Mouse (Mus musculus) hindbrain, embryonic 15.5 days (tissue): ENCODE measurements around the gene 1190002N15Rik. TPM values are rescaled to one million over a fixed set of nuclear protein-coding genes. Genes with fewer than 3 reads are reported as not detected.

Experiments
- ATAC-seq: fragments of 200-750 bp; cut with Nextera tagmentation; 2 replicates; pipeline ENCODE4 v1.8.0; 2017; ENCODE audit warnings: low read depth, moderate number of reproducible peaks, moderate TSS enrichment; ENCODE audit not compliant: low FRiP score
- H3K27ac ChIP-seq: fragments of 300-500 bp; sonication (generic); replicated peaks from 2 replicates; pipeline ENCODE4 v1.5.1; 2015; ENCODE audit warnings: mild to moderate bottlenecking, inconsistent platforms
- H3K27me3 ChIP-seq: fragments of 300-500 bp; sonication (generic); 2 replicates; pipeline ENCODE4 v1.6.1; 2015; ENCODE audit warnings: control low read depth, inconsistent platforms
- H3K36me3 ChIP-seq: fragments of 300-500 bp; sonication (generic); 2 replicates; pipeline ENCODE4 v1.6.1; 2015; ENCODE audit warnings: control low read depth, inconsistent platforms
- H3K4me1 ChIP-seq: fragments of 300-500 bp; sonication (generic); replicated peaks from 2 replicates; pipeline ENCODE4 v1.6.1; 2015; ENCODE audit warnings: control low read depth, inconsistent platforms
- H3K4me2 ChIP-seq: fragments of 300-500 bp; sonication (generic); 2 replicates; pipeline ENCODE4 v1.6.1; 2015; ENCODE audit warnings: moderate library complexity, mild to moderate bottlenecking, inconsistent platforms
- H3K4me3 ChIP-seq: fragments of 300-500 bp; sonication (generic); 2 replicates; pipeline ENCODE4 v1.5.1; 2015; ENCODE audit warnings: mild to moderate bottlenecking, inconsistent platforms
- H3K9ac ChIP-seq: fragments of 300-500 bp; sonication (generic); 2 replicates; pipeline ENCODE4 v1.6.1; 2015; ENCODE audit warnings: inconsistent platforms
- H3K9me3 ChIP-seq: fragments of 300-500 bp; sonication (generic); 2 replicates; pipeline ENCODE4 v1.6.1; 2016; ENCODE audit warnings: control low read depth, inconsistent platforms
- WGBS: fragments of 180-500 bp; shearing (Covaris S2); methylation state at CpG from one replicate; pipeline ENCODE4 v1.1.7; 2015; 5-methylcytosine and 5-hydroxymethylcytosine counted together
- polyA plus RNA-seq: library from polyadenylated mRNA; unstranded; fragments of >200 nt; fragmentation: Nextera tagmentation; extraction: Ambion mirVana; gene quantifications from 2 replicates; pipeline ENCODE4 v1.2.1, GENCODE M21; 2015

Gene 1190002N15Rik
- polyA plus RNA-seq, 1 experiment from 2014 or later: 18.4 TPM

GRCm38 (mm10) chr9:94540343-94541095, 2.6 kb upstream of the 1190002N15Rik start:
- H3K4me3 ChIP-seq: no peak overlapping the region
- no peak overlapping the region for H3K9ac ChIP-seq
- no peak for ATAC-seq
- 0 out of 2 replicates have a peak overlapping the region, but pooled peaks have one; percentile 13 for H3K4me2 ChIP-seq
- no peaks in the 10 kb centered on the region for H3K27me3 ChIP-seq
- peaks cover 20% of the 10 kb centered on the region for H3K4me1 ChIP-seq
- WGBS: 47% methylated on average over 10 of the region's 10 CpGs
- no peak overlapping the region for H3K27ac ChIP-seq
- H3K36me3 ChIP-seq: no peaks in the 10 kb centered on the region
- no peaks in the 10 kb centered on the region for H3K9me3 ChIP-seq

- peak overlapping the region; percentile 64 for H3K4me3 ChIP-seq
- peak overlapping the region; percentile 84; the same call in 1 of the 2 replicates for H3K9ac ChIP-seq
Observed at GRCm38 (mm10) chr9:94539346-94539865, 1.5 kb upstream of the 1190002N15Rik start.

GRCm38 (mm10) chr9:94538823-94539143, 902 bp upstream of the 1190002N15Rik start:
- Histone ChIP-seq H3K27me3 (no peaks in the 10 kb centered on the region), H3K4me3 (peak overlapping the region; percentile 64), H3K4me1 (peaks cover 31% of the 10 kb centered on the region), H3K9ac (peak overlapping the region; percentile 84), H3K27ac (peak overlapping the region; percentile 99), H3K4me2 (peak overlapping the region; percentile 67), H3K9me3 (no peaks in the 10 kb centered on the region), H3K36me3 (no peaks in the 10 kb centered on the region)
- no peak for ATAC-seq
- under 1% methylated on average over 22 of the region's 22 CpGs for WGBS

More at GRCm38 (mm10) chr9:94539346-94539865, 1.5 kb upstream of the 1190002N15Rik start:
- 27% methylated on average over 8 of the region's 8 CpGs for WGBS
- Histone ChIP-seq H3K4me1 (peaks cover 25% of the 10 kb centered on the region), H3K27me3 (no peaks in the 10 kb centered on the region), H3K27ac (no peak overlapping the region), H3K4me2 (peak overlapping the region; percentile 67), H3K36me3 (no peaks in the 10 kb centered on the region), H3K9me3 (no peaks in the 10 kb centered on the region)
- ATAC-seq: no peak

GRCm38 (mm10) chr9:94537051-94537917, 597 bp downstream of the 1190002N15Rik start:
- peak overlapping the region; percentile 64 for H3K4me3 ChIP-seq
- peak overlapping the region; percentile 67 for H3K4me2 ChIP-seq
- peak overlapping the region; percentile 84 for H3K9ac ChIP-seq
- ATAC-seq: peak; percentile 59
- no peaks in the 10 kb centered on the region for H3K9me3 ChIP-seq
- H3K27me3 ChIP-seq: no peaks in the 10 kb centered on the region
- peaks cover 34% of the 10 kb centered on the region for H3K4me1 ChIP-seq
- H3K27ac ChIP-seq: peak overlapping the region; percentile 99
- under 1% methylated on average over 98 of the region's 103 CpGs for WGBS
- no peaks in the 10 kb centered on the region for H3K36me3 ChIP-seq

GRCm38 (mm10) chr9:94536261-94536905, 1.5 kb downstream of the 1190002N15Rik start:
- peaks cover 34% of the 10 kb centered on the region for H3K4me1 ChIP-seq
- H3K4me3 ChIP-seq: peak overlapping the region; percentile 64
- ATAC-seq: no peak
- no peaks in the 10 kb centered on the region for H3K36me3 ChIP-seq
- H3K27me3 ChIP-seq: no peaks in the 10 kb centered on the region
- H3K9ac ChIP-seq: peak overlapping the region; percentile 84
- peak overlapping the region; percentile 67 for H3K4me2 ChIP-seq
- WGBS: under 1% methylated on average over 15 of the region's 15 CpGs
- H3K9me3 ChIP-seq: no peaks in the 10 kb centered on the region
- H3K27ac ChIP-seq: peak overlapping the region; percentile 99

- H3K4me3 ChIP-seq: peak overlapping the region; percentile 64
Observed at GRCm38 (mm10) chr9:94534795-94535194, 3.1 kb downstream of the 1190002N15Rik start.

GRCm38 (mm10) chr9:94534226-94534625, 3.7 kb downstream of the 1190002N15Rik start:
- 55% methylated on average over 2 of the region's 2 CpGs for WGBS
- Histone ChIP-seq H3K27ac (peak overlapping the region; percentile 39; the same call in 1 of the 2 replicates), H3K4me2 (peak overlapping the region; percentile 67), H3K4me3 (peak overlapping the region; percentile 64), H3K4me1 (peaks cover 23% of the 10 kb centered on the region), H3K27me3 (no peaks in the 10 kb centered on the region), H3K9me3 (no peaks in the 10 kb centered on the region), H3K9ac (peak overlapping the region; percentile 16; the same call in 1 of the 2 replicates), H3K36me3 (no peaks in the 10 kb centered on the region)
- ATAC-seq: no peak

More at GRCm38 (mm10) chr9:94534795-94535194, 3.1 kb downstream of the 1190002N15Rik start:
- Histone ChIP-seq H3K27ac (no peak overlapping the region), H3K9ac (peak overlapping the region; percentile 84; the same call in 1 of the 2 replicates), H3K4me2 (peak overlapping the region; percentile 67), H3K27me3 (no peaks in the 10 kb centered on the region), H3K36me3 (no peaks in the 10 kb centered on the region), H3K9me3 (no peaks in the 10 kb centered on the region), H3K4me1 (peaks cover 29% of the 10 kb centered on the region)
- ATAC-seq: no peak

GRCm38 (mm10) chr9:94533641-94534040, 4.2 kb downstream of the 1190002N15Rik start:
- 34% methylated on average over 4 of the region's 4 CpGs for WGBS
- Histone ChIP-seq H3K36me3 (no peaks in the 10 kb centered on the region), H3K4me2 (peak overlapping the region; percentile 67), H3K9ac (0 out of 2 replicates have a peak overlapping the region, but pooled peaks have one; percentile 16), H3K27me3 (no peaks in the 10 kb centered on the region), H3K4me1 (peaks cover 21% of the 10 kb centered on the region), H3K27ac (peak overlapping the region; percentile 39; the same call in 1 of the 2 replicates), H3K4me3 (peak overlapping the region; percentile 64), H3K9me3 (no peaks in the 10 kb centered on the region)
- ATAC-seq: no peak

GRCm38 (mm10) chr9:94529987-94530386, 7.9 kb downstream of the 1190002N15Rik start:
- Histone ChIP-seq H3K9me3 (no peaks in the 10 kb centered on the region), H3K27me3 (no peaks in the 10 kb centered on the region), H3K36me3 (no peaks in the 10 kb centered on the region), H3K4me2 (no peak overlapping the region), H3K4me3 (no peak overlapping the region), H3K4me1 (peaks cover 10% of the 10 kb centered on the region; the same call in 1 of the 2 replicates), H3K27ac (no peak overlapping the region), H3K9ac (no peak overlapping the region)
- no peak for ATAC-seq

- no peak overlapping the region for H3K9ac ChIP-seq
- H3K9me3 ChIP-seq: no peaks in the 10 kb centered on the region
- H3K36me3 ChIP-seq: no peaks in the 10 kb centered on the region
- H3K4me2 ChIP-seq: no peak overlapping the region
- H3K27ac ChIP-seq: no peak overlapping the region
- peaks cover 8% of the 10 kb centered on the region; the same call in 1 of the 2 replicates for H3K4me1 ChIP-seq
- ATAC-seq: no peak
- H3K27me3 ChIP-seq: no peaks in the 10 kb centered on the region
- 52% methylated on average over 1 of the region's 1 CpGs for WGBS
- no peak overlapping the region for H3K4me3 ChIP-seq
Observed at GRCm38 (mm10) chr9:94529146-94529746, 8.6 kb downstream of the 1190002N15Rik start.

GRCm38 (mm10) chr9:94526473-94526872, 11.4 kb downstream of the 1190002N15Rik start:
- Histone ChIP-seq H3K4me2 (peak overlapping the region; percentile 22; the same call in 1 of the 2 replicates), H3K27me3 (no peaks in the 10 kb centered on the region), H3K9me3 (no peaks in the 10 kb centered on the region), H3K4me3 (no peak overlapping the region), H3K9ac (no peak overlapping the region), H3K27ac (no peak overlapping the region), H3K36me3 (no peaks in the 10 kb centered on the region), H3K4me1 (no peaks in the 10 kb centered on the region)
- peak; percentile 85 for ATAC-seq
- WGBS: 42% methylated on average over 7 of the region's 7 CpGs
